Mouse (Mus musculus) lung, embryonic 14.5 days (tissue): ENCODE measurements around the gene Acer3. TPM values are rescaled to one million over a fixed set of nuclear protein-coding genes. Genes with fewer than 3 reads are reported as not detected.

Experiments
- ATAC-seq: fragments of 200-750 bp; cut with Nextera tagmentation; 2 replicates; pipeline ENCODE4 v1.8.0; 2017; ENCODE audit warnings: mild to moderate bottlenecking, moderate TSS enrichment, moderate library complexity; ENCODE audit not compliant: insufficient read depth
- DNase-seq: peaks from one replicate; pipeline ENCODE4 v3.0.0-alpha.2; 2015
- H3K27ac ChIP-seq: fragments of 300-500 bp; sonication (generic); 2 replicates; pipeline ENCODE4 v1.5.1; 2014; ENCODE audit warnings: low read depth, mild to moderate bottlenecking, moderate library complexity
- H3K27me3 ChIP-seq: fragments of 300-500 bp; sonication (generic); 2 replicates; pipeline ENCODE4 v1.6.1; 2014; ENCODE audit warnings: low read length, control low read depth; ENCODE audit not compliant: insufficient read depth
- H3K36me3 ChIP-seq: fragments of 300-500 bp; sonication (generic); 2 replicates; pipeline ENCODE4 v1.6.1; 2014; ENCODE audit warnings: control low read depth; ENCODE audit not compliant: insufficient read depth
- H3K4me1 ChIP-seq: fragments of 300-500 bp; sonication (generic); 2 replicates; pipeline ENCODE4 v1.6.1; 2014; ENCODE audit warnings: antibody characterized with exemption, control low read depth; ENCODE audit not compliant: insufficient read depth
- H3K4me2 ChIP-seq: fragments of 300-500 bp; sonication (generic); 2 replicates; pipeline ENCODE4 v1.6.1; 2014; ENCODE audit warnings: mild to moderate bottlenecking
- H3K4me3 ChIP-seq: fragments of 300-500 bp; sonication (generic); 2 replicates; pipeline ENCODE4 v1.5.1; 2014; ENCODE audit warnings: low read depth, low read length
- H3K9ac ChIP-seq: fragments of 300-500 bp; sonication (generic); 2 replicates; pipeline ENCODE4 v1.6.1; 2014
- H3K9me3 ChIP-seq: fragments of 300-500 bp; sonication (generic); 2 replicates; pipeline ENCODE4 v1.6.1; 2016; ENCODE audit warnings: low read depth, low read length, control low read depth
- CTCF ChIP-seq: IDR thresholded peaks from 2 replicates; pipeline ENCODE4 v1.5.1; 2016; ENCODE audit warnings: antibody characterized with exemption, low read depth
- WGBS: fragments of 180-500 bp; shearing (Covaris S2); extraction: QIAGEN DNeasy Blood & Tissue Kit; methylation state at CpG from one replicate; pipeline ENCODE4 v1.1.7; 2014; 5-methylcytosine and 5-hydroxymethylcytosine counted together
- polyA plus RNA-seq: library from polyadenylated mRNA; unstranded; fragments of >200 nt; fragmentation: Nextera tagmentation; extraction: Ambion mirVana; gene quantifications from 2 replicates; pipeline ENCODE4 v1.2.1, GENCODE M21; 2014

Gene Acer3
- polyA plus RNA-seq, 1 experiment from 2014 or later = 27.9 TPM

DNA sequence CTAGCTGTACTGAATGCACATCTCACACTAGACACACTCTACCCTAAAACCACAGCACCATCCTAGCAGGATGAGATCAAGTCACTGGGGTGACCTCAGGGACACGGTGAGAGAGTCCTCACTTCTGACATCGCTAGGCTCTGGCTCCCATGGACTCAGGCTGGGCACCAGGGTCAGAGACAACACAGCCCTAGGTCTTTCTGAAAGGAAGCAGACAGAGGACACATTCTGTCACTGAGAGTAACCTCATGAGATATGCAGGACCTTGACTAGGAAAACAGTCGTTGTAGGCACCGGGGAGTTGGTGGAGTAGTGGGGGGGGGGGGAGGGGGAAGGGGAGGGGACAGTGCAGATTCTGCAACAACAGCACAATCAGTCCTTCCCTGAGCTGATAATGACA lies 147.6 kb downstream of the Acer3 start:
- Histone ChIP-seq H3K4me1 (peaks cover 17% of the 10 kb centered on the region; the same call in 1 of the 2 replicates), H3K27ac (no peak overlapping the region), H3K27me3 (no peaks in the 10 kb centered on the region), H3K4me2 (no peak overlapping the region), H3K4me3 (no peak overlapping the region), H3K36me3 (no peaks in the 10 kb centered on the region), H3K9me3 (no peaks in the 10 kb centered on the region), H3K9ac (no peak overlapping the region)
- ATAC-seq (no peak), DNase-seq (no peak)
- TF ChIP-seq CTCF = no peak
- 29% methylated on average over 4 of the region's 4 CpGs for WGBS

GRCm38 (mm10) chr7:98172661-98173060 lies 148.3 kb downstream of the Acer3 start:
- peaks cover 17% of the 10 kb centered on the region; the same call in 1 of the 2 replicates for H3K4me1 ChIP-seq

DNA sequence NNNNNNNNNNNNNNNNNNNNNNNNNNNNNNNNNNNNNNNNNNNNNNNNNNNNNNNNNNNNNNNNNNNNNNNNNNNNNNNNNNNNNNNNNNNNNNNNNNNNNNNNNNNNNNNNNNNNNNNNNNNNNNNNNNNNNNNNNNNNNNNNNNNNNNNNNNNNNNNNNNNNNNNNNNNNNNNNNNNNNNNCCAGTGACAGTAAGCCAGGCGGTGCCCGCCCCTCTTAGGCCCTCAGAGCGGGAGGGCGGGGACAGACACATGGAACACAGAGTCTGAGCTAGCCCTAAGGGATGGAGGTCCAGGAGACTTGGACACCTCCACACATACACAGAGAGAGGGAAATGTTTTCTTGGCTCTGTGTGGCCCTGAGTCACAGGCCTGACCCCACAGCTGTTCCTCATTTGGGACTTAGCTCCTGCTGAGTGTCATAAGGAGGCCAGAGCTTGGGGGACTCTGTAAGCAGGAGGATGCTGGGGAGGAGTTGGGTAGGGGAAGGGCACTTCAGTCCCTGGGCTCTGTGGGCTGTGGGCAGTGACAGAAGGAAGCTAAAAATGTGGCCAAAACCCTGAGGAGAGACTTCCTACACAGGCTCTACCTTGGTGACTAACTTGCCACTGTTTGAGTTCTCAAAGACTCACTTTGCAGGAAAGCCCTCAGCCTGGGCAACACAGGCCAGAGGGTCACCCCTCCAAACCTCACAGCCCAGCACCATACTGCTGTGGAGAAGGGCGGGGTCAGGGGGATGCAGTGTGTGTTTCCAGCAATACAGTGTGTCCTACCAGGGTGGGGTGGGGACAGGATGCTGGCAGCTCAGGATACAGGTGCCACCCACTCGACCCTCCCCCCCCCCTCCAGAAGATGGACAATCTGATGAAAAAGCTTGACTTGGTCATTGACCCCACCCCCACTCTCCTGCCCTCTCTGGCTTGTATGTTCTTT lies 149.6 kb downstream of the Acer3 start:
- DNase-seq = no peak
- TF ChIP-seq CTCF = no peak
- Histone ChIP-seq H3K9ac (no peak overlapping the region), H3K4me1 (peaks cover 10% of the 10 kb centered on the region; the same call in 1 of the 2 replicates), H3K4me2 (no peak overlapping the region; the same call in 1 of the 2 replicates), H3K27me3 (no peaks in the 10 kb centered on the region), H3K4me3 (no peak overlapping the region), H3K9me3 (no peaks in the 10 kb centered on the region), H3K36me3 (no peaks in the 10 kb centered on the region), H3K27ac (peak overlapping the region; percentile 58)
- peak; percentile 70 for ATAC-seq
- 57% methylated on average over 6 of the region's 6 CpGs for WGBS

More at GRCm38 (mm10) chr7:98172661-98173060, 148.3 kb downstream of the Acer3 start:
- no peak overlapping the region for H3K4me3 ChIP-seq
- ATAC-seq = no peak
- H3K9ac ChIP-seq = no peak overlapping the region
- no peak overlapping the region for H3K27ac ChIP-seq
- DNase-seq = no peak
- WGBS = 73% methylated on average over 8 of the region's 8 CpGs
- H3K36me3 ChIP-seq = no peaks in the 10 kb centered on the region
- no peak for TF ChIP-seq CTCF
- no peaks in the 10 kb centered on the region for H3K9me3 ChIP-seq
- H3K4me2 ChIP-seq = no peak overlapping the region
- no peaks in the 10 kb centered on the region for H3K27me3 ChIP-seq

GRCm38 (mm10) chr7:98164999-98165528 lies 155.9 kb downstream of the Acer3 start:
- Histone ChIP-seq H3K27me3 (no peaks in the 10 kb centered on the region), H3K27ac (peak overlapping the region; percentile 73), H3K4me2 (0 out of 2 replicates have a peak overlapping the region, but pooled peaks have one; percentile 25), H3K4me1 (peaks cover 32% of the 10 kb centered on the region), H3K9ac (peak overlapping the region; percentile 23; the same call in 1 of the 2 replicates), H3K9me3 (no peaks in the 10 kb centered on the region), H3K4me3 (no peak overlapping the region), H3K36me3 (no peaks in the 10 kb centered on the region)
- DNase-seq (peak; percentile 59), ATAC-seq (peak; percentile 61)
- 49% methylated on average over 10 of the region's 10 CpGs for WGBS
- TF ChIP-seq CTCF = no peak; the same call in 1 of the 2 replicates

DNA sequence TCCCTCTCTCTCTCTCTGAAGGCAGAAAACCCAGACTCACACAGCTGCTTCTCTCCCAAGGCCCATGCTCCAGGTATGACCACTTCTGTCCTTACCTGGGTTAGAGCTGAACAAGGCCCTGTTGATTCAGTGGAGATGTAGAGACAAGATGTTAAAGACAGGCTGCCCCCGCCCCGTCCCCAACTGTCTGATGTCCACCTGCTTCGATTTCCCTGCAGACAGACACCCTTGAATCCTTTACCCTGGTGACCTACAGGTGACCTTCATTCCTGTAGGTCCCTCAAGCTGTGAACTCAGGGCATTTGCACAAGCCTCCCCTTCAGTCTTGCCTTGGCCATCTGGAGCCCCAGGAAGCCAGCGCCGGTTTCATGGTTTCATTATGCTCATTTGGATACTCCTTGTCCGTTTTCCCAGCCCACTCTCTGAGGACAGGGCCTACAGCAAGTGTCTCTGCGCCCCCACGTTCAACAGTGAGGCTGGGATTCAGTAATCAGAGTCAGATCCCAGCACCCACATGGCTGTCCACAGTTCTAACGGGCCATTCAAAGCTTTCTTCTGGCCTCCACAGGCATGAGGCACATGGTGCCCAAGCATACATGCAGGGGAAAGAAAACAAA lies 156.5 kb downstream of the Acer3 start:
- Histone ChIP-seq H3K4me3 (no peak overlapping the region), H3K27ac (peak overlapping the region; percentile 73), H3K36me3 (no peaks in the 10 kb centered on the region), H3K9me3 (no peaks in the 10 kb centered on the region), H3K4me2 (no peak overlapping the region), H3K27me3 (no peaks in the 10 kb centered on the region), H3K4me1 (peaks cover 38% of the 10 kb centered on the region), H3K9ac (peak overlapping the region; percentile 23; the same call in 1 of the 2 replicates)
- TF ChIP-seq CTCF = no peak
- DNase-seq (no peak), ATAC-seq (no peak)
- 71% methylated on average over 9 of the region's 9 CpGs for WGBS

DNA sequence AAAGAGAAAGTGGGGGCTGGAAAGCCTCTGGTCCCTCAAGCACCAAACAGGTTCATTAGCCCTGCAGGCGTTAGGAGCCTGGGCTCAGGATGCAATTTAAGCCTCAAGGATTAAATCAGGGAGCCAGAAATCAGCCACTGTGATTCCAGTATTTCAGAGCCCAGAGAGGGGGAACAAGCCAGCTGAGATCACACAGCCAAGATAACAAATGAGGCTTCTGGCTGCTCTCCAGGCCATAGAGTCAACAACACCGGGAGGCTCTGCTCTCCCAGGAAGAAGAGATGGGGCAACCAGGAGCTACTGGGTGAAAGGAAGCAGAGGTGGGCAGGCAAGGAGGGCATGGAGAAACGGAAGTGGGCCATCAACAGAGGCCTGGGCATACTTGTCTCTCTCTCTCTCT lies 157.3 kb downstream of the Acer3 start:
- Histone ChIP-seq H3K4me1 (peaks cover 45% of the 10 kb centered on the region), H3K4me2 (no peak overlapping the region), H3K9ac (no peak overlapping the region), H3K27ac (no peak overlapping the region; the same call in 1 of the 2 replicates), H3K4me3 (no peak overlapping the region), H3K36me3 (no peaks in the 10 kb centered on the region), H3K9me3 (no peaks in the 10 kb centered on the region), H3K27me3 (no peaks in the 10 kb centered on the region)
- no peak for TF ChIP-seq CTCF
- ATAC-seq = no peak
- 31% methylated on average over 3 of the region's 3 CpGs for WGBS
- DNase-seq = peak; percentile 59

- Histone ChIP-seq H3K9me3 (no peaks in the 10 kb centered on the region), H3K4me3 (no peak overlapping the region), H3K9ac (no peak overlapping the region), H3K36me3 (no peaks in the 10 kb centered on the region), H3K27me3 (no peaks in the 10 kb centered on the region), H3K4me1 (peaks cover 45% of the 10 kb centered on the region), H3K4me2 (no peak overlapping the region), H3K27ac (no peak overlapping the region)
- ATAC-seq (no peak), DNase-seq (no peak)
- WGBS = 62% methylated on average over 6 of the region's 6 CpGs
- no peak for TF ChIP-seq CTCF
Observed at GRCm38 (mm10) chr7:98162239-98162638, 158.8 kb downstream of the Acer3 start.
